Mouse (Mus musculus) layer of hippocampus, adult 11-12 months (tissue): ENCODE results near the gene Elmo2.

Experiments
- DNase-seq: peaks from one replicate; pipeline ENCODE4 v3.0.0; 2022; ENCODE audit warnings: low spot score

Elmo2 gene

GRCm38 (mm10) chr2:165326304-165327190 lies at the start of gene Elmo2:
Gene Elmo2, minus strand, starts transcription at chr2:165326479.
- peak; percentile 99 for DNase-seq

GRCm38 (mm10) chr2:165376001-165376400 lies 49.7 kb upstream of the Elmo2 start:
- DNase-seq = no peak

- DNase-seq = no peak
These were observed 49.2 kb upstream of the Elmo2 start for GRCm38 (mm10) chr2:165375478-165375877.

GRCm38 (mm10) chr2:165371066-165371465 lies 44.8 kb upstream of the Elmo2 start:
- no peak for DNase-seq

- no peak for DNase-seq
These were observed 44.1 kb upstream of the Elmo2 start for GRCm38 (mm10) chr2:165370348-165370747.

GRCm38 (mm10) chr2:165368496-165368895 lies 42.2 kb upstream of the Elmo2 start, which contains the start of gene Zfp663:
Gene Zfp663, minus strand, starts transcription at chr2:165368729.
- DNase-seq = no peak

GRCm38 (mm10) chr2:165367868-165368439 lies 41.7 kb upstream of the Elmo2 start:
- no peak for DNase-seq

- DNase-seq = no peak
These were observed 40.8 kb upstream of the Elmo2 start for GRCm38 (mm10) chr2:165367047-165367520.

GRCm38 (mm10) chr2:165364334-165365091 lies 38.2 kb upstream of the Elmo2 start:
- peak; percentile 60 for DNase-seq

GRCm38 (mm10) chr2:165363282-165363681 lies 37.0 kb upstream of the Elmo2 start:
- DNase-seq = no peak

GRCm38 (mm10) chr2:165360861-165361260 lies 34.6 kb upstream of the Elmo2 start:
- peak; percentile 73 for DNase-seq

- DNase-seq = no peak
These were observed 25.7 kb upstream of the Elmo2 start for GRCm38 (mm10) chr2:165351828-165352513.

- DNase-seq = no peak
These were observed 23.2 kb upstream of the Elmo2 start for GRCm38 (mm10) chr2:165349466-165349865.

GRCm38 (mm10) chr2:165346180-165346579 lies 19.9 kb upstream of the Elmo2 start:
- no peak for DNase-seq

- DNase-seq = no peak
These were observed 10.9 kb upstream of the Elmo2 start for GRCm38 (mm10) chr2:165337191-165337590.

GRCm38 (mm10) chr2:165332610-165333210 lies 6.4 kb upstream of the Elmo2 start:
- DNase-seq = no peak

GRCm38 (mm10) chr2:165329703-165330102 lies 3.4 kb upstream of the Elmo2 start:
- no peak for DNase-seq

- DNase-seq = no peak
These were observed 2.5 kb upstream of the Elmo2 start for GRCm38 (mm10) chr2:165328746-165329145.

GRCm38 (mm10) chr2:165327386-165327785 lies 1.1 kb upstream of the Elmo2 start:
- no peak for DNase-seq

GRCm38 (mm10) chr2:165325521-165326303 lies 567 bp downstream of the Elmo2 start:
- DNase-seq = no peak

GRCm38 (mm10) chr2:165323928-165324327 lies 2.4 kb downstream of the Elmo2 start:
- DNase-seq = no peak
